Mouse (Mus musculus) intestine, embryonic 15.5 days (tissue): ENCODE measurements around the gene Catsper2. TPM values are rescaled to one million over a fixed set of nuclear protein-coding genes. Genes with fewer than 3 reads are reported as not detected.

ENCODE experiments used
- ATAC-seq: fragments of 200-750 bp; cut with Nextera tagmentation; 2 replicates; pipeline ENCODE4 v1.8.0; 2017; ENCODE audit warnings: moderate TSS enrichment, moderate library complexity
- H3K27ac ChIP-seq: fragments of 300-500 bp; sonication (generic); 2 replicates; pipeline ENCODE4 v1.5.1; 2015; ENCODE audit warnings: mild to moderate bottlenecking, inconsistent platforms
- H3K27me3 ChIP-seq: fragments of 300-500 bp; sonication (generic); replicated peaks from 2 replicates; pipeline ENCODE4 v1.6.1; 2015; ENCODE audit warnings: inconsistent platforms
- H3K36me3 ChIP-seq: fragments of 300-500 bp; sonication (generic); 2 replicates; pipeline ENCODE4 v1.6.1; 2015; ENCODE audit warnings: inconsistent platforms
- H3K4me1 ChIP-seq: fragments of 300-500 bp; sonication (generic); replicated peaks from 2 replicates; pipeline ENCODE4 v1.6.1; 2015; ENCODE audit warnings: inconsistent platforms
- H3K4me2 ChIP-seq: fragments of 300-500 bp; sonication (generic); replicated peaks from 2 replicates; pipeline ENCODE4 v1.6.1; 2015; ENCODE audit warnings: mild to moderate bottlenecking, inconsistent platforms
- H3K4me3 ChIP-seq: fragments of 300-500 bp; sonication (generic); replicated peaks from 2 replicates; pipeline ENCODE4 v1.5.1; 2015; ENCODE audit warnings: inconsistent platforms
- H3K9ac ChIP-seq: fragments of 300-500 bp; sonication (generic); 2 replicates; pipeline ENCODE4 v1.6.1; 2015; ENCODE audit warnings: inconsistent platforms
- H3K9me3 ChIP-seq: fragments of 300-500 bp; sonication (generic); 2 replicates; pipeline ENCODE4 v1.6.1; 2016; ENCODE audit warnings: inconsistent platforms
- WGBS: fragments of 180-500 bp; shearing (Covaris S2); methylation state at CpG from one replicate; pipeline ENCODE4 v1.1.7; 2015; 5-methylcytosine and 5-hydroxymethylcytosine counted together
- polyA plus RNA-seq: library from polyadenylated mRNA; unstranded; fragments of >200 nt; fragmentation: Nextera tagmentation; extraction: Ambion mirVana; gene quantifications from 2 replicates; pipeline ENCODE4 v1.2.1, GENCODE M21; 2015

Gene Catsper2
- polyA plus RNA-seq = 1.1 and 2.0 TPM in 2 replicates

GRCm38 (mm10) chr2:121413387-121414042 lies at the start of gene Catsper2, which contains the start of gene Pdia3:
Catsper2 (minus strand) TSS chr2:121413792.
Pdia3 (plus strand) TSS chr2:121413775.
- H3K4me2 ChIP-seq = peak within 1 kb of the TSS; percentile 73
- peak within 1 kb of the TSS; percentile 97 for H3K27ac ChIP-seq
- H3K9me3 ChIP-seq = no peaks in the 10 kb centered on the region
- H3K9ac ChIP-seq = peak within 1 kb of the TSS; percentile 99
- no peaks in the 10 kb centered on the region for H3K27me3 ChIP-seq
- H3K4me3 ChIP-seq = peak within 1 kb of the TSS; percentile 98
- H3K4me1 ChIP-seq = peaks cover 7% of the 10 kb centered on the region; the same call in 1 of the 2 replicates
- WGBS = under 1% methylated on average over 68 of the region's 68 CpGs
- H3K36me3 ChIP-seq = no peaks in the 10 kb centered on the region
- peak; percentile 100 for ATAC-seq

- Histone ChIP-seq H3K4me1 (0 out of 2 replicates have a peak, but pooled peaks cover 7% of the 10 kb centered on the region), H3K27me3 (no peaks in the 10 kb centered on the region), H3K27ac (no peak overlapping the region), H3K36me3 (no peaks in the 10 kb centered on the region), H3K4me2 (no peak overlapping the region), H3K9ac (no peak overlapping the region), H3K4me3 (no peak overlapping the region), H3K9me3 (no peaks in the 10 kb centered on the region)
- 55% methylated on average over 2 of the region's 2 CpGs for WGBS
- no peak for ATAC-seq
These were observed 46.5 kb upstream of the Catsper2 start for GRCm38 (mm10) chr2:121460071-121460470.

GRCm38 (mm10) chr2:121456692-121457642 lies 43.4 kb upstream of the Catsper2 start, which contains the start of gene Serinc4:
Serinc4 (minus strand) TSS chr2:121456781.
- peak; percentile 95 for ATAC-seq
- no peaks in the 10 kb centered on the region for H3K9me3 ChIP-seq
- peaks cover 9% of the 10 kb centered on the region; the same call in 1 of the 2 replicates for H3K36me3 ChIP-seq
- WGBS = 4% methylated on average over 41 of the region's 41 CpGs
- H3K9ac ChIP-seq = peak within 1 kb of the TSS; percentile 64
- H3K4me2 ChIP-seq = peak within 1 kb of the TSS; percentile 55
- H3K4me1 ChIP-seq = peaks cover 10% of the 10 kb centered on the region; the same call in 1 of the 2 replicates
- H3K4me3 ChIP-seq = peak within 1 kb of the TSS; percentile 71
- H3K27ac ChIP-seq = peak within 1 kb of the TSS; percentile 75
- no peaks in the 10 kb centered on the region for H3K27me3 ChIP-seq

- H3K9me3 ChIP-seq = no peaks in the 10 kb centered on the region
- H3K4me3 ChIP-seq = no peak overlapping the region
- ATAC-seq = no peak
- H3K9ac ChIP-seq = no peak overlapping the region
- 78% methylated on average over 5 of the region's 5 CpGs for WGBS
- H3K4me2 ChIP-seq = no peak overlapping the region
- peaks cover 14% of the 10 kb centered on the region; the same call in 1 of the 2 replicates for H3K4me1 ChIP-seq
- H3K27me3 ChIP-seq = no peaks in the 10 kb centered on the region
- H3K27ac ChIP-seq = no peak overlapping the region
- H3K36me3 ChIP-seq = peaks cover 9% of the 10 kb centered on the region
These were observed 41.9 kb upstream of the Catsper2 start for GRCm38 (mm10) chr2:121455534-121455933.

GRCm38 (mm10) chr2:121453917-121454316 lies 40.3 kb upstream of the Catsper2 start:
- peaks cover 14% of the 10 kb centered on the region; the same call in 1 of the 2 replicates for H3K4me1 ChIP-seq
- no peak overlapping the region for H3K4me2 ChIP-seq
- H3K27me3 ChIP-seq = no peaks in the 10 kb centered on the region
- no peak overlapping the region for H3K9ac ChIP-seq
- H3K4me3 ChIP-seq = no peak overlapping the region
- peaks cover 9% of the 10 kb centered on the region for H3K36me3 ChIP-seq
- 78% methylated on average over 6 of the region's 6 CpGs for WGBS
- H3K9me3 ChIP-seq = no peaks in the 10 kb centered on the region
- no peak overlapping the region for H3K27ac ChIP-seq
- no peak for ATAC-seq

GRCm38 (mm10) chr2:121452990-121453389 lies 39.4 kb upstream of the Catsper2 start, which contains the start of gene Hypk:
Hypk (plus strand) TSS chr2:121453290.
- H3K27me3 ChIP-seq = no peaks in the 10 kb centered on the region
- H3K9me3 ChIP-seq = no peaks in the 10 kb centered on the region
- no peak within 1 kb of the TSS for H3K4me3 ChIP-seq
- no peak within 1 kb of the TSS for H3K27ac ChIP-seq
- no peak for ATAC-seq
- H3K36me3 ChIP-seq = peaks cover 9% of the 10 kb centered on the region
- no peak within 1 kb of the TSS for H3K4me2 ChIP-seq
- WGBS = 60% methylated on average over 4 of the region's 4 CpGs
- H3K4me1 ChIP-seq = peaks cover 12% of the 10 kb centered on the region; the same call in 1 of the 2 replicates
- no peak within 1 kb of the TSS for H3K9ac ChIP-seq

- no peak for ATAC-seq
- H3K27ac ChIP-seq = no peak overlapping the region
- H3K36me3 ChIP-seq = peaks cover 9% of the 10 kb centered on the region
- H3K4me2 ChIP-seq = no peak overlapping the region
- H3K4me3 ChIP-seq = no peak overlapping the region
- no peaks in the 10 kb centered on the region for H3K27me3 ChIP-seq
- WGBS = 75% methylated on average over 4 of the region's 4 CpGs
- H3K4me1 ChIP-seq = peaks cover 12% of the 10 kb centered on the region; the same call in 1 of the 2 replicates
- no peaks in the 10 kb centered on the region for H3K9me3 ChIP-seq
- H3K9ac ChIP-seq = no peak overlapping the region
These were observed 38.8 kb upstream of the Catsper2 start for GRCm38 (mm10) chr2:121452361-121452760.

- Histone ChIP-seq H3K4me2 (peak overlapping the region; percentile 86), H3K4me3 (peak overlapping the region; percentile 100), H3K36me3 (peaks cover 9% of the 10 kb centered on the region), H3K27me3 (no peaks in the 10 kb centered on the region), H3K9me3 (no peaks in the 10 kb centered on the region), H3K27ac (peak overlapping the region; percentile 98), H3K9ac (peak overlapping the region; percentile 99), H3K4me1 (peaks cover 12% of the 10 kb centered on the region; the same call in 1 of the 2 replicates)
- ATAC-seq = no peak
- 0% methylated on average over 7 of the region's 7 CpGs for WGBS
These were observed 36.5 kb upstream of the Catsper2 start for GRCm38 (mm10) chr2:121450093-121450492.

- peak overlapping the region; percentile 99 for H3K9ac ChIP-seq
- H3K4me2 ChIP-seq = peak overlapping the region; percentile 86
- WGBS = under 1% methylated on average over 54 of the region's 54 CpGs
- no peaks in the 10 kb centered on the region for H3K27me3 ChIP-seq
- H3K36me3 ChIP-seq = peaks cover 9% of the 10 kb centered on the region
- ATAC-seq = peak; percentile 42
- H3K4me3 ChIP-seq = peak overlapping the region; percentile 100
- no peaks in the 10 kb centered on the region for H3K9me3 ChIP-seq
- H3K4me1 ChIP-seq = peaks cover 12% of the 10 kb centered on the region; the same call in 1 of the 2 replicates
- peak overlapping the region; percentile 98 for H3K27ac ChIP-seq
These were observed 36.0 kb upstream of the Catsper2 start for GRCm38 (mm10) chr2:121449545-121450011.

- ATAC-seq = peak; percentile 98
These were observed 35.3 kb upstream of the Catsper2 start, which contains the start of gene Serf2 for GRCm38 (mm10) chr2:121448739-121449535. Serf2 (plus strand) TSS chr2:121449195.

GRCm38 (mm10) chr2:121448136-121448535 lies 34.5 kb upstream of the Catsper2 start:
- H3K9ac ChIP-seq = peak overlapping the region; percentile 64
- WGBS = 12% methylated on average over 9 of the region's 9 CpGs
- H3K36me3 ChIP-seq = peaks cover 4% of the 10 kb centered on the region
- peak overlapping the region; percentile 95 for H3K27ac ChIP-seq
- ATAC-seq = no peak
- peak overlapping the region; percentile 86 for H3K4me2 ChIP-seq
- H3K27me3 ChIP-seq = no peaks in the 10 kb centered on the region
- H3K4me1 ChIP-seq = peaks cover 12% of the 10 kb centered on the region; the same call in 1 of the 2 replicates
- H3K4me3 ChIP-seq = peak overlapping the region; percentile 100
- no peaks in the 10 kb centered on the region for H3K9me3 ChIP-seq

More at GRCm38 (mm10) chr2:121448739-121449535, 35.3 kb upstream of the Catsper2 start, which contains the start of gene Serf2:
- H3K9me3 ChIP-seq = no peaks in the 10 kb centered on the region
- WGBS = under 1% methylated on average over 64 of the region's 74 CpGs
- peaks cover 12% of the 10 kb centered on the region; the same call in 1 of the 2 replicates for H3K4me1 ChIP-seq
- peak within 1 kb of the TSS; percentile 100 for H3K4me3 ChIP-seq
- peaks cover 9% of the 10 kb centered on the region for H3K36me3 ChIP-seq
- H3K27ac ChIP-seq = peak within 1 kb of the TSS; percentile 98
- no peaks in the 10 kb centered on the region for H3K27me3 ChIP-seq
- peak within 1 kb of the TSS; percentile 86 for H3K4me2 ChIP-seq
- H3K9ac ChIP-seq = peak within 1 kb of the TSS; percentile 99
